Mouse (Mus musculus): ENCODE data around the gene Pla2g4c. TPM values are rescaled to one million over a fixed set of nuclear protein-coding genes. Genes with fewer than 3 reads are reported as not detected.

Pla2g4c gene
- polyA plus RNA-seq, 1 experiment: 0.12 TPM

DNA sequence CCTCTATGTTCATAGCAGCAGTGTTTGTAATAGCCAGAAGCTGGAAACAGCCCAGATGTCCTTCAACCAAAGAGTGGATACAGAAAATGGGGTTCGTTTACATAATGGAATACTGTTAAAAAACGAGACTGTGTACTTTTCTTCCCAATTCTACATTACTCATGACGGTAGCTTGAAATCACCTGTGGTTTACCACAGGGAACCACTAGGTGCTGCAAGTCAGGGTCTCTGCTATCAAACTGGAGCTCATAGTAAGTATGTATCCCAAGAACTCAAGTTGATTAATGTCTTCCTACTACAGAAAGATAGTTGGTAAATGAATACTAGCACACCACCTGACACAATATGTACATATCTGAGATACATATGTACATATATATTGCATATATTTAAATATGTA lies 3.0 kb upstream of the Pla2g4c start:
- no peak for DNase-seq
- Histone ChIP-seq H3K4me3 (replicated peaks; ENCODE audit: extremely low read depth, low read depth, low read length) (no peak overlapping the region), H3K4me1 (ENCODE audit: control insufficient read depth, insufficient read depth, low read length) (no peaks in the 10 kb centered on the region)
- 63% methylated on average over 3 of the region's 3 CpGs for WGBS
- TF ChIP-seq POLR2A (IDR thresholded peaks at IDR 0.05; ENCODE audit: borderline replicate concordance, extremely low read depth, low read depth, low read length): no peak
- TF ChIP-seq CTCF (IDR thresholded peaks at IDR 0.05; ENCODE audit: insufficient read depth, low read length): no peak

DNA sequence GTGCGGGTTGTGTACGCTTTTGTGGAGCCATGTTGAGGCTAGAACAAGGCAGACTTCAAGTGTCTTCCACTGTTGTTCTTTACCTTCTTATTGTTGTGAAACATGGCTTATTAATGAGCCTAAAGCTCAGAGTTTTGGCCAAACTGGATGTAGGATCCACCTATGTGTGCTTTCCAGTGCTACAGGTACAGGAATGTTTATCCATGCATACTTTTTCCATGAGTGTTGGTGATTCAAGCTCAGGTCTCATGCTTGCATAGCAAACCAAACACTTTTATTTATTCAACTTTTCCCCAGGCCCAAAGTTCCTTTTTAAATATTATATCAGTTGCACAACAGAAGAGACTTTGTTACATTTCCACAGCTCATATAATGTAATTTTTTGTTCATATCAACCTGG lies 6.1 kb downstream of the Pla2g4c start:
- TF ChIP-seq POLR2A (IDR thresholded peaks at IDR 0.05; ENCODE audit: borderline replicate concordance, extremely low read depth, low read depth, low read length) (no peak), CTCF (IDR thresholded peaks at IDR 0.05; ENCODE audit: insufficient read depth, low read length) (no peak)
- DNase-seq: no peak
- Histone ChIP-seq H3K4me3 (replicated peaks; ENCODE audit: extremely low read depth, low read depth, low read length) (no peak overlapping the region), H3K4me1 (ENCODE audit: control insufficient read depth, insufficient read depth, low read length) (no peaks in the 10 kb centered on the region)
- WGBS: 86% methylated on average over 2 of the region's 2 CpGs

- TF ChIP-seq POLR2A (IDR thresholded peaks at IDR 0.05; ENCODE audit: borderline replicate concordance, extremely low read depth, low read depth, low read length) (no peak), CTCF (IDR thresholded peaks at IDR 0.05; ENCODE audit: insufficient read depth, low read length) (no peak)
- no peak for DNase-seq
- H3K4me3 ChIP-seq (replicated peaks; ENCODE audit: extremely low read depth, low read depth, low read length): no peak overlapping the region
- no peaks in the 10 kb centered on the region for H3K4me1 ChIP-seq (ENCODE audit: control insufficient read depth, insufficient read depth, low read length)
Measured at GRCm38 (mm10) chr7:13355943-13356342, 31.5 kb downstream of the Pla2g4c start.

- no peak for DNase-seq
- 67% methylated on average over 2 of the region's 2 CpGs for WGBS
- no peak overlapping the region for H3K4me3 ChIP-seq (replicated peaks; ENCODE audit: extremely low read depth, low read depth, low read length)
- H3K4me1 ChIP-seq (ENCODE audit: control insufficient read depth, insufficient read depth, low read length): no peaks in the 10 kb centered on the region
- TF ChIP-seq POLR2A (IDR thresholded peaks at IDR 0.05; ENCODE audit: borderline replicate concordance, extremely low read depth, low read depth, low read length): no peak
- no peak for TF ChIP-seq CTCF (IDR thresholded peaks at IDR 0.05; ENCODE audit: insufficient read depth, low read length)
Measured at GRCm38 (mm10) chr7:13380588-13380987, 56.1 kb downstream of the Pla2g4c start.

GRCm38 (mm10) chr7:13397832-13398231 lies 73.4 kb downstream of the Pla2g4c start, which contains the start of gene Cabp5:
TSS of gene Cabp5 (plus strand) at chr7:13398132.
- no peak for DNase-seq
- H3K4me1 ChIP-seq (ENCODE audit: control insufficient read depth, insufficient read depth, low read length): no peaks in the 10 kb centered on the region
- H3K4me3 ChIP-seq (replicated peaks; ENCODE audit: extremely low read depth, low read depth, low read length): no peak within 1 kb of the TSS
- TF ChIP-seq POLR2A (IDR thresholded peaks at IDR 0.05; ENCODE audit: borderline replicate concordance, extremely low read depth, low read depth, low read length) (no peak), CTCF (IDR thresholded peaks at IDR 0.05; ENCODE audit: insufficient read depth, low read length) (no peak)
- WGBS: 92% methylated on average over 1 of the region's 1 CpGs

Other genes with a start within 250 kb of the Pla2g4c start
- not detected in 2 replicates for gene Vmn1r85, start 229.5 kb upstream of the Pla2g4c start, polyA plus RNA-seq (2012; rRNA removed)
- not detected in 2 replicates for gene Vmn1r86, start 204.7 kb upstream of the Pla2g4c start, polyA plus RNA-seq (2012; rRNA removed)
- not detected in 2 replicates for gene Vmn1r87, start 184.5 kb upstream of the Pla2g4c start, polyA plus RNA-seq (2012; rRNA removed)
- gene Vmn1r88, start 165.1 kb upstream of the Pla2g4c start, polyA plus RNA-seq (2012; rRNA removed): not detected in 2 replicates
- not detected in 2 replicates for gene Vmn1r89, start 111.6 kb upstream of the Pla2g4c start, polyA plus RNA-seq (2012; rRNA removed)
- gene Lig1, start 47.4 kb upstream of the Pla2g4c start, polyA plus RNA-seq (2012; rRNA removed): 4.4 and 4.7 TPM in 2 replicates
- gene Zswim9, start 45.9 kb upstream of the Pla2g4c start, polyA plus RNA-seq (2012; rRNA removed): 5.3 and 6.0 TPM in 2 replicates
- gene Cabp5, start 73.5 kb downstream of the Pla2g4c start, polyA plus RNA-seq (2012; rRNA removed): not detected in 2 replicates
- not detected in 2 replicates for gene Bsph1, start 126.2 kb downstream of the Pla2g4c start, polyA plus RNA-seq (2012; rRNA removed)
- not detected in 2 replicates for gene Bsph2, start 246.4 kb downstream of the Pla2g4c start, polyA plus RNA-seq (2012; rRNA removed)

Data from lung, adult 2 months (tissue).